9 mouse cellular contexts compared by ENCODE assay signal in the genomic region with DNA sequence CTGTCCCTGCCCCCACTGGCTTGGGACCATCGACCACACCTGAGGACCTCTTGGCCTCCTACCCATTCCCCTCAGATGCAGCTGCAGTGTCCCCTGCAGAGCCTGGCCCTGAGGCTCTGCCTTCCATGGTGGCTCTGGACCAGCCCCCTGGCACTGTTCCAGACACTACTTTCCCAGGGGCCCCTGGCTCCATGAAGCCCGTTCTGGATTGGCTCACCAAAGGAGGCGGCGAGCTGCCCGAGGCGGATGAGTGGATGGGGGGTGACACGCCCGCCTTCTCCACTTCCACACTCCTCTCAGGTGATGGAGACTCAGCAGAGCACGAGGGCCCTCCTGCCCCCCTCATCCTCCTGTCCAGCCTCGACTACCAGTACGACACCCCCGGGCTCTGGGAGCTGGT. TPM values are rescaled to one million over a fixed set of nuclear protein-coding genes. Genes with fewer than 3 reads are reported as not detected.
A peak's percentile ranks its signal among the peaks of the same experiment; 100 is the strongest.
DNase-seq lines count a peak whose midpoint lies in the region; ATAC-seq and TF ChIP-seq lines count a peak whose summit lies in the region.
"Had no signal": no experiment of that assay in that cellular context is flagged by ENCODE, and none has a peak within 500 bp of the region (broad histone marks: within the 10 kb centered on the region; RNA-seq: fewer than 3 reads in every experiment).

No protein-coding gene starts in this region.

- ATAC-seq in heart, embryonic 16.5 days (replicated peaks; ENCODE audit: extremely low read depth, insufficient read depth, low FRiP score): peak; percentile 46; the same call in 1 of the 2 replicates
- 0 out of 2 replicates have a peak, but pooled peaks have one; percentile 7 for ATAC-seq in liver, postnatal 0 days
- no peak; the same call in 1 of the 2 replicates for ATAC-seq in liver, embryonic 12.5 days

- no peak overlapping the region for H3K4me2 ChIP-seq in heart, embryonic 16.5 days (ENCODE audit: low read depth, low read length)
- H3K4me2 ChIP-seq in liver, postnatal 0 days (ENCODE audit: low read depth, low read length): no peak overlapping the region
- H3K4me2 ChIP-seq in liver, embryonic 12.5 days: no peak overlapping the region

- H3K4me3 ChIP-seq in heart, embryonic 16.5 days (ENCODE audit: low read length): no peak overlapping the region
- H3K4me3 ChIP-seq in liver, postnatal 0 days (ENCODE audit: low read depth, low read length): no peak overlapping the region
- H3K4me3 ChIP-seq in liver, embryonic 12.5 days: no peak overlapping the region

- H3K9me3 ChIP-seq in heart, embryonic 16.5 days (replicated peaks; ENCODE audit: control insufficient read depth, low read length): no peaks in the 10 kb centered on the region
- no peaks in the 10 kb centered on the region for H3K9me3 ChIP-seq in liver, postnatal 0 days (ENCODE audit: low read length)
- no peaks in the 10 kb centered on the region for H3K9me3 ChIP-seq in liver, embryonic 12.5 days (replicated peaks)

- H3K36me3 ChIP-seq in heart, embryonic 16.5 days (ENCODE audit: control insufficient read depth, insufficient read depth): peaks cover 41% of the 10 kb centered on the region
- H3K36me3 ChIP-seq in liver, postnatal 0 days (replicated peaks; ENCODE audit: insufficient read depth, low read length): peaks cover 11% of the 10 kb centered on the region
- H3K36me3 ChIP-seq in liver, embryonic 12.5 days: peaks cover 69% of the 10 kb centered on the region

- 51% methylated on average over 12 of the region's 12 CpGs for WGBS in heart, embryonic 16.5 days
- WGBS in liver, postnatal 0 days (ENCODE audit: insufficient replicate concordance): 75% methylated on average over 12 of the region's 12 CpGs
- 69% methylated on average over 12 of the region's 12 CpGs for WGBS in liver, embryonic 12.5 days (ENCODE audit: insufficient replicate concordance)

- no peak for TF ChIP-seq EP300 in liver, postnatal 0 days (IDR thresholded peaks at IDR 0.05; ENCODE audit: low read depth)

- TF ChIP-seq POLR2A in brain, embryonic 14.5 days (IDR thresholded peaks at IDR 0.05; ENCODE audit: borderline replicate concordance, extremely low read depth, insufficient read depth, insufficient read length, poor library complexity, severe bottlenecking): no peak

- H3K27ac ChIP-seq in heart, embryonic 16.5 days (ENCODE audit: low read length): peak overlapping the region; percentile 32; the same call in 1 of the 2 replicates
- no peak overlapping the region for H3K27ac ChIP-seq in liver, postnatal 0 days (ENCODE audit: low read depth)
- H3K27ac ChIP-seq in liver, embryonic 12.5 days: no peak overlapping the region

- DNase-seq in heart, adult 18-20 months: no peak
- no peak for DNase-seq in liver, postnatal 0 days
- peak; percentile 60 for DNase-seq in brain, embryonic 14.5 days (ENCODE audit: low read depth)
- peak; percentile 46 for DNase-seq in lung, postnatal 10 days
- no peak for DNase-seq in urinary bladder, postnatal 14 days (ENCODE audit: low spot score)
- no peak for DNase-seq in T-cell, adult 2 months (ENCODE audit: low spot score)
- DNase-seq: liver had no signal

- H3K9ac ChIP-seq in heart, embryonic 16.5 days (ENCODE audit: low read length): peak overlapping the region; percentile 34; the same call in 1 of the 2 replicates
- no peak overlapping the region for H3K9ac ChIP-seq in liver, postnatal 0 days (replicated peaks)
- no peak overlapping the region for H3K9ac ChIP-seq in liver, embryonic 12.5 days

- no peaks in the 10 kb centered on the region for H3K27me3 ChIP-seq in heart, embryonic 16.5 days (ENCODE audit: control insufficient read depth, insufficient read depth, low read length)
- no peaks in the 10 kb centered on the region for H3K27me3 ChIP-seq in liver, postnatal 0 days (ENCODE audit: insufficient read depth, low read length)
- H3K27me3 ChIP-seq in liver, embryonic 12.5 days (replicated peaks): no peaks in the 10 kb centered on the region

- peaks cover 32% of the 10 kb centered on the region for H3K4me1 ChIP-seq in heart, embryonic 16.5 days (ENCODE audit: control insufficient read depth, insufficient read depth, low read length)
- H3K4me1 ChIP-seq in liver, postnatal 0 days (ENCODE audit: insufficient read depth): no peaks in the 10 kb centered on the region
- H3K4me1 ChIP-seq in liver, embryonic 12.5 days: no peaks in the 10 kb centered on the region

- TF ChIP-seq CTCF in liver, postnatal 0 days (IDR thresholded peaks at IDR 0.05; ENCODE audit: low read depth): no peak
- TF ChIP-seq CTCF in brain, embryonic 14.5 days (IDR thresholded peaks at IDR 0.05; ENCODE audit: borderline replicate concordance, extremely low read depth, insufficient read depth, insufficient read length): no peak

RNA-seq across cellular contexts. Expression of gene Plxnb1, which starts 9.8 kb away (rescaled TPM):
- 7.8 and 8.8 TPM in 2 replicates for polyA plus RNA-seq in heart, embryonic 16.5 days (2015; fragmentation: Nextera tagmentation; extraction: Ambion mirVana)
- total RNA-seq in heart, adult 18-20 months (2021): 10 to 100 TPM; 21.1 to 21.5 TPM
- 1.9 and 2.2 TPM in 2 replicates for polyA plus RNA-seq in liver, postnatal 0 days (2015; fragmentation: Nextera tagmentation; extraction: Ambion mirVana)
- polyA plus RNA-seq in liver, embryonic 12.5 days (2016; fragmentation: Nextera tagmentation; extraction: Ambion mirVana): 4.9 TPM in 2 replicates
- 67.5 and 82.1 TPM in 2 replicates for polyA plus RNA-seq in brain, embryonic 14.5 days (2012; rRNA removed)

RNA-seq across cellular contexts. Expression of gene Tma7, which starts 22.6 kb away (rescaled TPM):
- polyA plus RNA-seq in heart, embryonic 16.5 days (2015; fragmentation: Nextera tagmentation; extraction: Ambion mirVana): 414 and 431 TPM in 2 replicates
- 100 to 1,000 TPM; 214 to 228 TPM for total RNA-seq in heart, adult 18-20 months (2021)
- polyA plus RNA-seq in liver, postnatal 0 days (2015; fragmentation: Nextera tagmentation; extraction: Ambion mirVana): 283 and 284 TPM in 2 replicates
- 522 and 538 TPM in 2 replicates for polyA plus RNA-seq in liver, embryonic 12.5 days (2016; fragmentation: Nextera tagmentation; extraction: Ambion mirVana)
- polyA plus RNA-seq in brain, embryonic 14.5 days (2012; rRNA removed): 161 and 195 TPM in 2 replicates

RNA-seq across cellular contexts. Expression of gene Ccdc51, which starts 22.7 kb away (rescaled TPM):
- 14.7 and 15.9 TPM in 2 replicates for polyA plus RNA-seq in heart, embryonic 16.5 days (2015; fragmentation: Nextera tagmentation; extraction: Ambion mirVana)
- 10 to 100 TPM; 11.4 to 14.3 TPM for total RNA-seq in heart, adult 18-20 months (2021)
- polyA plus RNA-seq in liver, postnatal 0 days (2015; fragmentation: Nextera tagmentation; extraction: Ambion mirVana): 8.9 and 9.1 TPM in 2 replicates
- 14.5 and 15.3 TPM in 2 replicates for polyA plus RNA-seq in liver, embryonic 12.5 days (2016; fragmentation: Nextera tagmentation; extraction: Ambion mirVana)
- 9.7 and 12.5 TPM in 2 replicates for polyA plus RNA-seq in brain, embryonic 14.5 days (2012; rRNA removed)

RNA-seq across cellular contexts. Expression of gene Atrip, which starts 31.1 kb away (rescaled TPM):
- polyA plus RNA-seq in heart, embryonic 16.5 days (2015; fragmentation: Nextera tagmentation; extraction: Ambion mirVana): 15.6 and 17.3 TPM in 2 replicates
- total RNA-seq in heart, adult 18-20 months (2021): 1 to 10 TPM; 8.1 to 9.8 TPM
- polyA plus RNA-seq in liver, postnatal 0 days (2015; fragmentation: Nextera tagmentation; extraction: Ambion mirVana): 6.1 and 6.7 TPM in 2 replicates
- polyA plus RNA-seq in liver, embryonic 12.5 days (2016; fragmentation: Nextera tagmentation; extraction: Ambion mirVana): 18.6 and 19.4 TPM in 2 replicates
- 41.6 and 43.6 TPM in 2 replicates for polyA plus RNA-seq in brain, embryonic 14.5 days (2012; rRNA removed)

RNA-seq across cellular contexts. Expression of gene Trex1, which starts 45.5 kb away (rescaled TPM):
- polyA plus RNA-seq in heart, embryonic 16.5 days (2015; fragmentation: Nextera tagmentation; extraction: Ambion mirVana): 12.5 and 14.5 TPM in 2 replicates
- 10 to 100 TPM; 13.6 to 17.2 TPM for total RNA-seq in heart, adult 18-20 months (2021)
- 13.3 and 14.3 TPM in 2 replicates for polyA plus RNA-seq in liver, postnatal 0 days (2015; fragmentation: Nextera tagmentation; extraction: Ambion mirVana)
- 8.8 and 9.1 TPM in 2 replicates for polyA plus RNA-seq in liver, embryonic 12.5 days (2016; fragmentation: Nextera tagmentation; extraction: Ambion mirVana)
- polyA plus RNA-seq in brain, embryonic 14.5 days (2012; rRNA removed): 48.3 and 61.0 TPM in 2 replicates

Comparison
In these comparisons a context has a peak if more than half of its experiments do, and no peak if none do; other contexts are left out.
1. DNase-seq: peak in brain, embryonic 14.5 days (single experiment) and lung, postnatal 10 days (single experiment); none in heart, adult 18-20 months (0 of 2), liver, postnatal 0 days (single experiment), urinary bladder, postnatal 14 days (single experiment) and T-cell, adult 2 months (single experiment).